Mouse (Mus musculus): ENCODE data around the gene Xrcc3.

DNA sequence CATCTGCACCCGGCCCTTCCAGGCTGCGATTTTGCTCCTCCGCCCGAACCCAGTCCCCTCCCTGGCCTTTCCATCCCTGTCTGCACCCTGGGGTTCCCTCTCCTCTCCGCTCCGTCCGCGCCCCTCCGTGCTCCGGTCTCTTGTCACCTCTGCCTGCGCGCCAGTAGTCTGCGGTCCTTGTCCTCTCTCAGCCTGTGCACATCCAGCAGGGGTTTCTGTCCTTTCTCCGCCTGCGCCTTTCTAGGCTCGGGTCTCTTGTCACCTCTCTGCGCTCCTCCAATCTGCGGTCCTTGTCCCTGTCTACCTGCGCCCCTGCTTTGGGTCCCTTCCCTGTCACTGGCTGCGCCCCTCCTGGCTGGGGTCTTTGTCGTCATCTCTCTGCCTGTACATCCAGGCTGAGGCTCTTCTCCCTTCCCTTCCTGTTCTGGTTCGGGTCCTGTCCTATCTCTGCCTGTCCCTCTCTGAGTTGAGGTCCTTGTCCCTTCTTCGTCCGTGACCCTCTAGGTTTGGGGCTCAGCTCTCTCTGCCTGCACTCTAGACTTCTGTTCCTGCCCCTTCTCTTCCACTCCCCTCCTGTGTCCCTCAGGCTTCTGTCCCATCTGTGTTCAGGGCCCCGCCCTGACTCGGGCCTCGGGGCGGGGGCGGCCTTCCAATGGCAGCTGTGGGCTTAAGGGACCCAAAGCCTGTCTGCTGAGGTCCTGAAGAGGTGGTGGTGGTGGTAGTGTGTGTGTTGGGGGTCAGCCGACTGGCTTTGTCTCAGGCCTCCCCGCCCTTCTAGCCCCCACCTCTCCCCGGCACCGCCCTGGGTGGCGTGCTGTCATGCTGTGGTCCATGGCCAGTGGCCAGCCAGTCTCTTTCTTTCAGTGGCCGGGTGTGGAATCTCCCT, 54.3 kb downstream of the Xrcc3 start:
- TF ChIP-seq CTCF (IDR thresholded peaks at IDR 0.05; ENCODE audit: control insufficient read depth, insufficient read depth, insufficient read length) (no peak), MYOD1 (IDR thresholded peaks at IDR 0.05; ENCODE audit: control insufficient read depth, insufficient read length, low read depth) (no peak)

Data from C2C12 (cell line).